Mouse (Mus musculus) T-cell, adult 2 months (primary cell): Measurements from ENCODE around the gene Prkab1.

ENCODE experiments used
- DNase-seq: peaks from one replicate; pipeline ENCODE4 v3.0.0; 2022; ENCODE audit warnings: low spot score

Prkab1 gene

DNA sequence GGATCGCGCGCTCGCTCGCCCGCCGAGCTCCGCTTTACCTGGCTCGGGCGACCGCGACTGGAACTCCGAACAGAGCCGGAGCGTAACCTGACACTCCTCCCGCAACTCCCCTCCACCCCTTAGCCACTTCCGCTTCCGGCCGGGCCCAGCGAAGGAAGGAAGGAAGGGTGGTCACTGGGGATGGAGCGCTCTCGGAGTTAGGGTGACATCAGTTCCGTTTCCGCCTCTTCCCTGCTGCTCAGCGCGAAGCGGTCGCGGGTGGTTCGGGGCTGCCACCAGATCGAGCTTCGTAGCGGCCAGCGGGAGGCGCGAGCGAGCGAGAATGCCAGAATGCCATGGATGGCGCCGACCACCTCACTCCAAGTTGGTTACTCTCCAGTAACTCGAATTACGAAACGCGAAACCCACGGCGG is at the start of gene Prkab1:
Prkab1 (minus strand) TSS at position 182 of the 413 bp plus-strand sequence.
- DNase-seq, result peak; percentile 95

DNA sequence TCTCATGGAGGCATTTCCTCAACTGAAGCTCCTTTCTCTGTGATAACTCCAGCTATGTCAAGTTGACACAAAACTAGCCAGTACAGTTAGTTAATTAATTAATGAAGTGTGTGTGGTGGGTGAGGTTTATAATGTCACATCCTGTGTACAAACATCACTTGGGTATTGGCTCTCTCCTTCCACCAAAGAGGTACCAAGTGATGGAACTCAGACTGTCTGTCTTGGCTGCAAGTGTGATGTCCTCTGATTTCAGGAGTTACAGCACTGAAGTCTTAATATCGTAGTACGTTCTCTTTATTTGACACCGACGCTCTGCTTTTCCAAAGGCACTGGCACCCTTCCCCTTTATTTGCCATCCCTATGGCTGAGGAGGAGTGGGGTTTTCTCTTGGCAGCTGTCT is 45.3 kb upstream of the Prkab1 start:
- DNase-seq, result no peak

DNA sequence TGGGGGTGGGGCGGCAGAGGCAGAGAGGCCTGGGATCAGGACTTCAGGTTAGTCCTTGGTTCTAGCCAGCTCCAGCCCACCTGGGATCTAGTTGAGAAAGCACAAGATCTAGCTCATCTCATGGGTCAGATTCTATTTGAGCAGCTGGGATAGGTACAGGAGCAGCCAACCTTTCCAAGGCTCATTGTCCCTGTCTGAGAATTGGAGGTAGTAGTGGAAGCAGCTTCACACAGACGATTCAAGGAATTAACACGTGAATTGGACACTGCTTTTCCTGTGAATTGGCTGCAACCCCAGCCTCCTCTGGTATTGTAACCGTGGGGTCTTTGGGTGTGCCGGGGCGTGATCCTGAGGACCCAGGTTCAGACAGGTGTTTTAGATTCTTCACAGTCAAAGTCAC is 28.5 kb upstream of the Prkab1 start:
- no peak for DNase-seq

DNA sequence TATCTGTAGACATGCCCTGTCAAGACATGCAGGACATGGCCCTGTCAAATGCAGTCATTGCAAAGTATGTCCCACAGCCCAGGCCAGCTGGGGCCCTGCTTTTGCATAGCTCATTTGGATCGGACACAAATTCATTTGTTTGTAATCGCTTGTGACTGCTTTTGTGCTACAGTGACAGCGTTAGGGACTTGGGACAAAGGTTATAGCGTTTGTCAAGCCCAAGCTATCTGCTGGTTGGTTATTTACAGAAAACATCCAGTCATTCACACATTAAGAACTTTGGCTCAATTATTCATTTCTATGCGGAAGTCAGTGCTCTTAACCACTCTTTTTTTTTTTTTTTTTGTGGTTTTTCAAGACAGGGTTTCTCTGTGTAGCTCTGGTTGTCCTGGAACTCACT is 27.9 kb upstream of the Prkab1 start:
- DNase-seq, result no peak

DNA sequence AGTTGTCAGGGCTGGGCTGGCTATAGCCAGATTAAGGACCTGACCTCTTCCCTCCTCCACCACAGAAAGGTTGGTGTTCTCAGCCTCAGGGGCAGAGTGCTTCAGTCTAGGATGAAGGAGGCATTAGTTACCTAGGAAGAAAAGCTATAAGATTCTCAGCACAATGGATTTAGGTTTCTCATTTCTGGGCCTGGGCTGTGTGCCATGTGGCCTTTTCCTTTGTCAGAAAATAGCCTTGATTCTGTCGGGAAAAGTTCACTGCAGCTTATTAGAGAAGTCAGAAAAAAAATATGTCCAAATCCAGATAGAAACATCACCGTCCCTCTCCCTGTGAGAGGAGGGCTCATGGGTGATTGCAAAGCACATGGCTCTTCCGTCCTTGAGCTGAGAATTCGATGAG is 25.5 kb upstream of the Prkab1 start:
- no peak for DNase-seq

DNA sequence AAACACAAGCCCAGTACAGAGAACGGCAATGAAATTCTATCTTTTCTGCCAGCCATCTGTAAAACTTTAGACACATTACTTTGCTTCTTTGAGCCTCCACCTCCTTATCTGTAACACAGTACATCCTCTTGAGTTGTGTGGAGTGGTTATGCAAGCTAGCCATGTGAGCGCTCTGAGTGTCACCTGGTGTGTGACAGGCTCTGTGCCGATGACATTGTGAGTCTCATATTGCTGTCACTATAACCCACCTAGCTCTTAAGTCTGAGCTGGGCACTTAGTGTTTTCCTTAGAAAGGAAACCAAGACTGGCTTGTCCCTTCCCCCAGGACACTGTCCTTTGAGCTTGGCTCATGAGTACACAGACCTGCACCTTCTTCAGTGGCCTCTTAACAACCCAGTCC is 24.0 kb upstream of the Prkab1 start:
- DNase-seq, result no peak

DNA sequence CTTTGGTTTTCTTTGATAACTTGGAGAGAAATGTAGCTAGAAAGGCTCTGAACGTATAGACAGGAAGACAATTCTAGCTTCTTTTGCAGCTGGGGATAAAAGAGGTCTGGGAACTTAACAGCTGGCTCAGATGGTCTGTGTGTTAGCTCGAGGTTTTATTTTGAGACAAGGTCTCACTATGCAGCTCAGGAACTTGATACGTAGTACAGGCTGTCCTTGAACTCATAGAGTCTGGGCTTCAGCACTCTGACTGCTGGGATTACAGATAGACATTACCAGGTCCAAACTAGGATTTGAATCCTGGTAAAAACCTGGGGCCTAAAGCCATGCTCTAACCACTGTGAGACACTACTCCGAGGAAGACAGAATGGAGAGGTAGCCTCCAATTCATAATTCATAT is 21.9 kb upstream of the Prkab1 start:
- no peak for DNase-seq

DNA sequence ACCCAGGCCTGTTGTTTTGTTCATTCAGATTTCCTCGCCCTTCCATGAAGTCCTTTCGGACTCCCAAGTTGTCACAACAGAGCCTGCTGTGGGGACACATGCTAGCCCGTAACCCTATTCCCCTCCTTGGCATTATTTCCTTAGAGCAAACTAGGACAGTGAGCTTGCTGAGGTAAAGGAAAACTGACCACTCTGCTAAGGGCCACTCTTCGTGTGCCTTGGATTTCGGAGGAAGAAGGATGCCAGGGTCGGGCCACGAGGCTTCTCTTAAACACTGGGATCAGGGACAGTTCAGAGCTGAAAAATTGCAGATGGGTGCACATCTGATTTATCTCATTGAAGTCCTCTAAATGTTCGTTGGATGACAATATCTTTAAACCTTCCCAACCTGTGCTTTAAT is 21.3 kb upstream of the Prkab1 start:
- DNase-seq, result no peak

DNA sequence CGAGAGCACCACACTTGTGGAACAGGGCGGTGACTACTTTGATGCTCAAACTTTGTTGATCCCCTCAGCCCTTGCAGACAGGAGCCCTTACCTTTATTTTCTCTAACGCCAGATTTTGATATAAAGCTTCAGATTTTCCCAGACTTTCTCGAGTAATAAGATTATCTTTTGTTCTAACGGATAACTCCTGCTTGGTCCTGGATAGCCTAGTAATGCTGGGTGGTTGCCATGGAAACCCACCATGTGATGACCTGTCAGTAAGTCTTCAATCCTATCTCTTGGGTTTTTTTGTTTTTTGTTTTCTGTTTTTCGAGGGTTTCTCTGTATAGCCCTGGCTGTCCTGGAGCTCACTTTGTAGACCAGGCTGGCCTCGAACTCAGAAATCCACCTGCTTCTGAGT is 17.9 kb upstream of the Prkab1 start:
- DNase-seq, result no peak

DNA sequence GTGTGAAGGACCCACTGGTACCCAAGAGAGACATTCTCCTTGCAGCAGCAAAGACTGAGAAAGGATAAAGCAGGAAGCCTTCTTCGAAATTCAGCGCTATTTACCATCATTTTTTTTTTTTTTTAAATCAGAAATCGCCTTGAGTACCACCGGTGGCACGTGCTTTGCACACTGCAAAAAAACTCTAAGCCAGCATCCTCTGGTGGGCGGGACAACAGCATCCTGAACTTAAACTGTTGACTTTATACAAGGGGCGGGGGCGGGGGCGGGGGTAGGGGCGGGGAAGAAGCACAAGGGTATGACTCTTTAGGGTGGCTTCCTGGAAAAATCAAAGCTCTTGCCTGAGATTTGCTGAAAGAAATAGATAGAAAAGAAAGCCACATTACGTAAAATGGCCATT is 15.4 kb upstream of the Prkab1 start:
- no peak for DNase-seq

DNA sequence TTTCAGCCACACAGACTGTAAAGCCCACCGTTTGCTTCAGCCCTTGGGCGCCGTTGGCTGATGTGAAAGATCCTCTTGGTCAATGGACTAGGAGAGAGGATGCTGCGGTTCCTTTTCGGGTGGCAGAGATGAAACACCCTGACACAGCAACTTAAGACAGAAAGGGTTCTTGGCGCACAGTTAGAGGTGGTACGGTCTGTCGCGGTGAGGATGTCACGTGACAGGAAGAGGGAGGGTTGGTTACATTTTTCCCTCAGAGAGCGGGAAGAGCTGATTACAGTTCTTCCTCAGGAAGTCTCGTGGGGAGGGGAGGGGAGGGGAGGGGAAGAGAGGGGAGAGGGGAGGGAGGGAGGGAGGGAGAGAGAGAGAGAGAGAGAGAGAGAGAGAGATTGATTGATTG is 13.4 kb upstream of the Prkab1 start:
- no peak for DNase-seq

DNA sequence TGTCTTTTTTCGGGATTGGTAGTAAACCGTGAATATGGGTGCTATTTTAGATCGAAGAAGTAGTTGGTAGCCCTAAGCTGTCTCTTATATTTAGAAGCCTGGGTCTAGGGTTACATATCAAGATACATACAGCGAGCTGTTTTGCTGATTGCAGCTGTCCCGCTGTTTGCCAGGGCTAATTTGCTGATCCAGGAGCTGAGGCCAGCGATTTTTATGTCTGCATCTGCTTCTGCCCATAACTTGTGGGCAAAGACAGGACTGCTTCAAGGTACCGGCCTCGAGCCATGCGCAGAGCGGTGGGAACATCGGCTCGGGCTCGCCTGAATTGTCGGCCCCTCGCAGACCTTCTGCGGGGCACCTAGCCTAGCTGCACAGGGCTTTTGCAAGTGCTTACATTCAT is 12.2 kb upstream of the Prkab1 start:
- no peak for DNase-seq

DNA sequence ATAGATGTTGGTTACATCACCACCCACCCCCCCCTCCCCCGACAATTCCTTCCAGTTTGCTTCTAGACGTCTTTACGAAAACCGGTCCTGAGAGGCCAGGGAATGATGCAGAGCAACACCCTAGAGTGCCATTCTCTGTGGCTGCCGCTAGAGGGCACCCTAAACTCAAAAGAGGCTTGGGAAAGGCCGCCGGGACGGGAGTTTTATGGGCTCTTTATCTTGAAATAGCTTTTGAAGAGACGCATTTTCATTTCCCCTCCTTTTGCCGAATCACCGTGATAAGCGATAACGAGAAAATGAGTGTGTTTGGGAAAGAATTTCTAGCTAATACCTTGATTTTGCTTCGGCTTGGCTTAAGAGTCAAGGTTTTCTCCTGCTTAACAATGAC is 6.9 kb upstream of the Prkab1 start:
- peak; percentile 73 for DNase-seq

DNA sequence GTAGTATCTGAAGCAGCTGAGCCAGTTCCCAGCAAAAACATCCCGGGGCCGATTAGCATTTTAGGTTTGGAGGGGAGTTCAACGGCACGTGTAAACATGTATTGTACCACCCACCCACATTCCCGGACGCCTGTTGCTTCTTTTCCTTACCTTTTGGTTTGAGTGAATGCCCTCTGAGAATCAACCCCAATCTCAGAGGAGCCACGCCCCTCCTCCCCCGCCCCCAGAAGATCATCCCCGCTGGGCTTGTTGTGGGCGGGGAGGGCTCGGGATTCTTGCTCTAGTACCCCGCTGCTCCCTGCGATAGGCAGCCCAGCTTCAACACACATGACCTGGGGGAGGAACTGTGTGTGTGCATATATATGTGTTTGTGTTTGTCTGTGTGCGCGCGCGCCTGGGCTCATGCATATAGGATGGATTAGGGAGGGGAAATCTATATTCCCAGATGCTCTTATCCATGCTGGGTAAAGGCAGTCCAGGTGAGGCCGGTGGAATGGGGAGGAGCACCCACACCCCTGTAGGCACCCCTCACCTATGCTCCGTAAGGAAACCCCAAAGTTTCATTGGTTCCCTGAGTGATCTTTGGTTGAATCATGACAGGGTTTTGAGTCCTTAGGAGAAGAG is 6.4 kb upstream of the Prkab1 start:
- no peak for DNase-seq

DNA sequence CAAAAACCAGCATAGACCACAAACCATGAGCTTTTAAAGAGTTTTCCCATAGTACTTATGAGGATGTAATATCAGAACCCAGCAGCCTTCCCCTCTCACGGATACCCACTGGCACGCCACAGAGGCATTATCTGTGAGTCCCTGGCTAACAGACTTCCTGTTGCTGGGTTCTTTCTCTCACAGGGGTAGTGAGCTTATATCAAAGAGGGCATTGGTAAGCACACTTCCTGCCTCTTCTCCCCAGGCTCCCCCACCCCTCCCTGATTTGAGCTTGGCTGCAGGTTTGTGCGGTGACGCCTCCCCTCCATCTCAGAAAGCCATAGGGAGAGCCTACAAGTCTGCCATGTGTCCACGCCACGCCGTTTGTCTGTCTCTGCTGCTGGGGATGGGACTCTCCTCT is 4.8 kb upstream of the Prkab1 start:
- DNase-seq, result peak; percentile 81

DNA sequence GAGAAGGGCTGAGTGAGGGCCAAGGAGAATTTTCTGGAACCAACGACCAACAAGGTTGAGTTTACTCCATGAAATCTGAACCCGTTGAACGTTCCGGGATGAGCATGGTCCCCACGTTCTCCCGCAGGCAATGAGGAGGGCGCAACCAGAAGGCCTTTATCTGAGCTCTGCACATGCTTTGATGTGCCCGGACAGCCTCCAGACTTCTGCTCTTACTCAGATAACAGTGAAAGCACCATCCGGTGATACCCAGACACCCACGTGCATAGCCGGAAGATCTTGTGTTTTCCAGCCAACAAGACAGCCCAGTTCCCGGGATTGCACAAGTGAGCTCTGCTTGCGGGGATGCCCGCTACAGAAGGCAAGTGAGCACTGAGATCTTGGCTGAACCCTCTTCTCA is 2.3 kb upstream of the Prkab1 start:
- no peak for DNase-seq

DNA sequence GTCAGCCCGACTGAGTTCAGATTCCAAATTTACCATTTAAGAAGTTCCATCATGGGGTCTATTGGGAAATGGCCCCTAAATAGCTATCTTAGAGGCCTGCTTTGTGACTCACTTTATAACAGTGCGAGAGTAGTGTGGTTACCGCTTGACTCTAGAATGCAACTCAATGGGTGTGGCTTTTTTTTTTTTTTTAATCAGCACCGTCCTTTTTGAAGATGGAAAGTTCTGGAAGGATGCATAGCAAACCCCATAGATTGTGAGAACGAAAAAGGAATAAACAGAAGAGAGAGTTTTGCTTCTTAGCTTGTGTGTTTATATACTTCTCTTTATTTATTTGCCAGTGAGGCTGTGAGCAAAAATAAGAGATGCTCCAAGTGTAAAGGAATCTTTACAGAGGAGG is 1.8 kb upstream of the Prkab1 start:
- DNase-seq, result no peak

DNA sequence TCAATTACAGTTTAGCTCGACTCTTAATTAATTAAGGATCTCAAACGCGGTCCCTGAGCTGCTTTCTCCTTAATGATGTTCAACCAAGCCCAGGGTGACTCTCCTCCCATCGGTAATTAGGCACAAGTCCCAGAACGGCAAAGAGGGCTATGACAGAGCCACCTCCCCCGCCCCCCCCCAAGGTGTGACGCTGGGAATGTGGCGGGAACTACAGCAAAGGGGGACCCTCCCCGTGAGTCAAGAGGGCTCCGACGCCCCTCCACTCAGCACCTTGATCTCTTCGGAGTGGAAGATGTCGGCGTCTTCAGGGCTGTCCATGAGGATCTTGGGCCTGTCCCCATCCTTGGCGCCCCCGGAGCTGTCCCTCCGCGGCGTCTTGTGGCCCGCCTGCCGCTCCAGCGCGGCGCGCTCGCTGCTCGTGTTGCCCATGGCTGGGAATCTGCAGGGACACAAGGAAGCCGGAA is 455 bp downstream of the Prkab1 start:
- DNase-seq, result no peak

DNA sequence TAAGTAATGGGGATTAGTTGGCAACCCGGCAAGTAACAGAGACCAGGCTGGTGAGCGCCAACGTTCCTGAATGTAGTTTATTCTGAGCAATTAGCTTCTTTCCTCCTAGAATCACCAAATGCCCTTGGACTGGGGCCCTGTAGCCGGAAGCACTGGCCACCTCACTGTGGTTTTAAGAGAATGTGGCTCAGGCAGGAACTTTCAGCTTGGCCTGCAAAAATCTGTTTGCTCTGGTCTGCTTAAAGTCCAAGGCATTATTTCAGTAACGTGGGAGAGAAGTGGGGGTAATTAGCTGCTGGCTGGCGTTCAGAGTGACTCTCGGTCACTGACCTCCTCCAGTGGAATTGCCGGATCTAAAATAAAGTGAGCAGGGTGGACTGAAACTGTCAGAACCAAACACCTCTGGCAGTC is 1.1 kb downstream of the Prkab1 start:
- no peak for DNase-seq

DNA sequence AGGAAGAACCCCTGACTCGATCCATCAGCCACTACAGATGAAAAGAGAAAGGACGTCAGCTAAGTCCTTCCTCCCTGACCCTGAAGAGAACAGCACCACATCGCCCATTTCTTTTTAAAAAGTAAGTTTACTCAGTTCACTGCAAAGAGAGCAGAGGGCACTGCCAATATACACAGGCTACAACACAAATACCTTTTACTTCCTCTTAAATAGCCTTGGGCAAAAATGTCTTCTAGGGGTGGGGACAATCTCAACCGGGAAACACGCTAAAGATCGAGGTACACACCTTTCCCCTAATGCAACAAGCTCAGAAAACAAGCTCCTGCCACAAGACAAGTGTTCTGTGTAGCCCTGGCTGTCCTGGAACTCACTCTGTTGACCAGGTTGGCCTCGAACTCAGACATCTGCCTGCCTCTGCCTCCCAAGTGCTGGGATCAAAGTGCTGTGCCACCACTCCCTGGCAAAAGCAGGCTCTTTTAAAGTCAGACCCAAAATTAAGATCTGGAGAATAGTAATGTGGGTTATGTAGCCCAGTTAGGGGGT is 1.6 kb downstream of the Prkab1 start:
- DNase-seq, result no peak

DNA sequence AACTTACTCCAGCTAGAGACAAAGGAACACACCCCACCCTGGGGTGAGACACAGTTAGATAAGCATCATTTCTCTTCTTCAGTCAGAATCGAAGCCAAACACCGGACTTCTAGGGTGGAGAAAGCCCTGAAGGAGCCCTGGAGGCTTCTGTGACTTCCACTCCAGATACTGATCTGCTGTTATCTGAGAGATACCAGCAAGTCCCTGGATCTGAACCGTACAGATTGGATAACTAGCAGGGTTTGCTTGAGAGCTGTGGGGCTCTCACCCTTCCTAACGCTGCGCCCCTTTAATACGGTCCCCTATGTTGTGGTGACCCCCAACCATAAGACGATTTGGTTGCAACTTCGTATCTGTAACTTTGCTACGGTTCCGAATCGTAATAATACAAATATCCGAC is 2.2 kb downstream of the Prkab1 start:
- no peak for DNase-seq

DNA sequence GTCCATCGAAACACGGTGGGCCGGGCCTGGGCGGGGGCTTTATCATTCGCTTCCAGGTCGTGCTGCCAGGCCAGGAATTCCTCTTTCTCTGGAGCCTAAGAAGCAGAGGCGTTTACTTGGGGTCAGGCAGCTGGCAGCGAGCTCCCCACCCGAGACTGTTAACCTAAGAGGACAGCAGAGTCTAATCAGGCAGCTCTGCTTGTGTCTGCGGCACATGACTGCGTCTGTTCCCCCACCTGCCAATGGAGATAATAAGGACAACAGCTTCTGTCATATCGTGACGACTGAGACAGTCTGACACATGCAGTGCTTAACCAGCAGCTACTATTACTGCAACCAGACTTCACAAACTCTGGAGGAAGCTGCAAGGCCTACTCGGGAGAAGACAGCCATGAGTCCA is 2.8 kb downstream of the Prkab1 start:
- no peak for DNase-seq

DNA sequence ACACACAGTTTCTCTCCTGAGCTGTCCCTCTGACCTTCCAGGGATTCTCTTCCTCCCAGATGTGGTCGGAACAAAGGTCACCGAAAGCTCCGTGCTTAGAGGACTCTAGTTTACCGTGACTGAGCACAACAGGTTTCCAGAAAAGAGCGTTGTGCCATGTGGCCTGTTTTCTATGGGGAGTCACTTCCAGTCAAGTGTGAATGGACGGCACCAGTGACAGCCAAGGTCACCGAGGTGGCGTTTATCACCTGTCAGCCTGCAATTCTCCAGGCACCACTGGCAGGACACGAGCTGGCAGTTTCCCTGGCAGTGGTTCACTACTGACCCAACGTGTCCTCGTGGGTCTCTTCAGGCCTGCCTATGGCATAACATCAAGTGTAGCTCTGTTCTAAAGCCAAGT is 4.9 kb downstream of the Prkab1 start:
- no peak for DNase-seq

DNA sequence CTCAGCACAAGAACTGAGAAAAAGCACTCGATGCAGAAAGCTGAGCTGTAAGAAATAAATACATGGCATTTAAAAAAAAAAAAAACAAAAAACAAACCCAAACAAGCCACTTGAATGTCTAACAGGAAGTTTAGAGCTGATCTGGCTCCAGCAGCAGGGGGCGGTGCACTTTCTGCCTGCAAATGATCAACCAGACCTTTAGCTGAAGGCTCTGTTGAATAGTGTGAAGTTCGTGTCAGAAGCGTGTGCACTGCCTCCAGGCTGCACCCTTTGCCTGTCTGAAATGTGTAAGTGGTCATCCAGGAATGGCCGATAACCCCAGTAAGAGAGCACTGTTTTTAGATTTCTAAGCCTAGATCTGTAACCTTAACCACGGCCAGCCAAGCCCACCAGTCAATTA is 5.5 kb downstream of the Prkab1 start:
- no peak for DNase-seq

DNA sequence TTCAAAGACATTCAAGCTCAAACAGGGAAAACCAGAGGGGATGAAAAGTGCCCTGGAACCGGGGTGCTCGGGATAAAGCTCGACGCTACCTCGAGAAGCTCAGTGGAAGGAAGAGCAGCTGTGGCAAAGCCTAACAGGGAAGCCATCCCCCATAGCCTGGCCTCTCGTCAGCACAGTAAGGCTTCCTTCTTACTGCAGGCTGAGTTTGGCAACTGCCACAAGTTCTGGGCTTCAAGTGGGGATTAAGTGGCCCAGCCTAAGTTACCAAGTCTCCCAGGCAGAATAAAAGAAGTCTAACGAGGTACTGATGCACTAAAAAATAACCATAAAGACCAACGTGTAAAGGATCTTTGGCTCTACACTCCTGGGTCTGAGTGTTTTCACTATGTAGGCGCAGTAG is 6.1 kb downstream of the Prkab1 start:
- no peak for DNase-seq
